In genomic region chr5:103356500-103356899, GRCm38 (mm10) we compare ENCODE assay signal across 8 mouse cellular contexts.
DNase-seq lines count a peak whose midpoint lies in the region; ATAC-seq and TF ChIP-seq lines count a peak whose summit lies in the region.

No protein-coding gene starts in this region.

- no peak overlapping the region for H3K27ac ChIP-seq in lung, embryonic 15.5 days
- H3K27ac ChIP-seq in kidney, embryonic 14.5 days (ENCODE audit: low read depth, low read length) = no peak overlapping the region

- TF ChIP-seq POLR2A in myocyte (IDR thresholded peaks at IDR 0.05; ENCODE audit: insufficient read length, low read depth) = no peak

- 0 out of 2 replicates have a peak overlapping the region, but pooled peaks have one; percentile 27 for H3K4me2 ChIP-seq in lung, embryonic 15.5 days
- peak overlapping the region; percentile 21; the same call in 1 of the 2 replicates for H3K4me2 ChIP-seq in kidney, embryonic 14.5 days (replicated peaks; ENCODE audit: low read depth, low read length)
- H3K4me2 ChIP-seq in myocyte (ENCODE audit: low read depth) = peak overlapping the region; percentile 67

- no peaks in the 10 kb centered on the region for H3K9me3 ChIP-seq in lung, embryonic 15.5 days
- peaks cover 6% of the 10 kb centered on the region; the same call in 1 of the 2 replicates for H3K9me3 ChIP-seq in kidney, embryonic 14.5 days (ENCODE audit: control insufficient read depth, low read length)

- H3K36me3 ChIP-seq in lung, embryonic 15.5 days = no peaks in the 10 kb centered on the region
- no peaks in the 10 kb centered on the region for H3K36me3 ChIP-seq in kidney, embryonic 14.5 days (ENCODE audit: control insufficient read depth, insufficient read depth, low read length)
- H3K36me3 ChIP-seq in myocyte (ENCODE audit: control insufficient read depth, insufficient read depth) = no peaks in the 10 kb centered on the region

- 0 out of 2 replicates have a peak overlapping the region, but pooled peaks have one; percentile 3 for H3K9ac ChIP-seq in lung, embryonic 15.5 days
- no peak overlapping the region for H3K9ac ChIP-seq in kidney, embryonic 14.5 days (ENCODE audit: low read depth, low read length)

- peaks cover 14% of the 10 kb centered on the region for H3K4me1 ChIP-seq in lung, embryonic 15.5 days
- no peaks in the 10 kb centered on the region for H3K4me1 ChIP-seq in kidney, embryonic 14.5 days (ENCODE audit: control insufficient read depth, insufficient read depth, low read length)

- H3K4me3 ChIP-seq in lung, embryonic 15.5 days = no peak overlapping the region; the same call in 1 of the 2 replicates
- H3K4me3 ChIP-seq in kidney, embryonic 14.5 days (ENCODE audit: low read length) = no peak overlapping the region; the same call in 1 of the 2 replicates
- H3K4me3 ChIP-seq in myocyte = no peak overlapping the region

- no peak for ATAC-seq in lung, embryonic 15.5 days (ENCODE audit: borderline replicate concordance, extremely low read depth, low FRiP score, low TSS enrichment)
- ATAC-seq in kidney, embryonic 14.5 days (ENCODE audit: low FRiP score, low TSS enrichment) = peak; percentile 74; the same call in 1 of the 2 replicates
- no peak for ATAC-seq in megakaryocyte, adult 5-6 weeks (ENCODE audit: poor library complexity, severe bottlenecking)

- WGBS in lung, embryonic 15.5 days = 60% methylated on average over 6 of the region's 6 CpGs
- WGBS in kidney, embryonic 14.5 days = 62% methylated on average over 6 of the region's 6 CpGs

- no peak for DNase-seq in lung, postnatal 14 days
- DNase-seq in c-Kit-positive CD71-positive TER-119-positive erythroid progenitor cells, embryonic 14.5 days (ENCODE audit: low spot score) = peak; percentile 13
- no peak for DNase-seq in frontal cortex, postnatal 14 days (ENCODE audit: low spot score in 2 of 2)
- no peak for DNase-seq in cerebellum, adult 11 months

- no peak overlapping the region for H3ac ChIP-seq in myocyte (ENCODE audit: control insufficient read depth, insufficient read length)

- no peaks in the 10 kb centered on the region for H3K79me2 ChIP-seq in myocyte (ENCODE audit: control insufficient read depth, insufficient read depth)

- no peaks in the 10 kb centered on the region for H3K27me3 ChIP-seq in lung, embryonic 15.5 days
- no peaks in the 10 kb centered on the region for H3K27me3 ChIP-seq in kidney, embryonic 14.5 days (ENCODE audit: control insufficient read depth, insufficient read depth, low read length)
- no peaks in the 10 kb centered on the region for H3K27me3 ChIP-seq in myocyte (ENCODE audit: control insufficient read depth, insufficient read depth, insufficient read length)

TF ChIP-seq in myocyte, 11 proteins besides CTCF, POLR2A, EP300 and RAD21:
- TF ChIP-seq E2F4 (IDR thresholded peaks at IDR 0.05; ENCODE audit: insufficient read depth) = no peak
- no peak for TF ChIP-seq TCF3 (IDR thresholded peaks at IDR 0.05; ENCODE audit: insufficient read length, low read depth)
- TF ChIP-seq POLR2AphosphoS2 (IDR thresholded peaks at IDR 0.05; ENCODE audit: insufficient read length, low read depth) = no peak
- TF ChIP-seq SRF (IDR thresholded peaks at IDR 0.05; ENCODE audit: control insufficient read depth, insufficient read length, low read depth) = no peak
- no peak for TF ChIP-seq TCF12 (IDR thresholded peaks at IDR 0.05; ENCODE audit: insufficient read depth, poor library complexity, severe bottlenecking)
- no peak for TF ChIP-seq MYOD1 (IDR thresholded peaks at IDR 0.05; ENCODE audit: control insufficient read depth in 1 of 3, insufficient read length in 2 of 3, low read depth in 2 of 3)
- no peak for TF ChIP-seq CEBPB (IDR thresholded peaks at IDR 0.05; ENCODE audit: insufficient read depth, poor library complexity, severe bottlenecking)
- no peak for TF ChIP-seq MYOG (IDR thresholded peaks at IDR 0.05; ENCODE audit: control insufficient read depth in 1 of 3, insufficient read depth in 1 of 3, insufficient read length in 2 of 3, low read depth in 2 of 3)
- TF ChIP-seq USF1 (IDR thresholded peaks at IDR 0.05; ENCODE audit: low read depth) = no peak
- TF ChIP-seq MAX (IDR thresholded peaks at IDR 0.05; ENCODE audit: low read depth) = no peak
- no peak for TF ChIP-seq REST (IDR thresholded peaks at IDR 0.05; ENCODE audit: insufficient read depth, insufficient read length)
